Mouse (Mus musculus) lung, postnatal 0 days (tissue): Measurements from ENCODE around the gene Pum2.

Source experiments
- CTCF ChIP-seq: IDR thresholded peaks from 2 replicates; pipeline ENCODE4 v1.5.1; 2016; ENCODE audit warnings: antibody characterized with exemption, mild to moderate bottlenecking
- EP300 ChIP-seq: IDR thresholded peaks from 2 replicates; pipeline ENCODE4 v1.6.1; 2016; ENCODE audit warnings: antibody characterized with exemption, mild to moderate bottlenecking, control low read depth

- TF ChIP-seq CTCF (no peak), EP300 (no peak)
Measured at GRCm38 (mm10) chr12:8657116-8657515, 16.8 kb upstream of the Pum2 start.
